Mouse (Mus musculus) heart, postnatal 10 days (tissue): ENCODE measurements around the gene Pebp1. TPM values are rescaled to one million over a fixed set of nuclear protein-coding genes. Genes with fewer than 3 reads are reported as not detected.
"Not testable (repeated sequence)": the region's sequence is repeated elsewhere in the genome, so short reads cannot be mapped to it uniquely, and the experiment has no call there.

ENCODE experiments used
- DNase-seq, 2 experiments: peaks; one replicate each; pipeline ENCODE4 v3.0.0; 2021
- intact Hi-C: fragments of 180-260 bp; cut with DNase I; formaldehyde crosslinking; loops from one replicate; pipeline ENCODE4 v1.15.1; 2025
- total RNA-seq, 2 experiments: library from RNA; stranded (reverse); gene quantifications; 2 replicates each; pipeline ENCODE4 v1.2.3; 2021

Gene Pebp1
- 100 to 1,000 TPM; 430 to 431 TPM for total RNA-seq

GRCm38 (mm10) chr5:117286831-117287822 is at the start of gene Pebp1:
Gene Pebp1 (minus strand): TSS chr5:117287625.
- DNase-seq = peak; percentile 98
- intact Hi-C loops = loop anchor here (5.0 kb wide), 1 partner anchor 170 kb away; the partner anchor contains the start of gene Suds3

- DNase-seq = no peak
- intact Hi-C loops = no loop called here
Observed at GRCm38 (mm10) chr5:117330457-117330856, 43.0 kb upstream of the Pebp1 start.

GRCm38 (mm10) chr5:117326408-117326807 is 39.0 kb upstream of the Pebp1 start:
- intact Hi-C loops = no loop called here
- no peak for DNase-seq

DNA sequence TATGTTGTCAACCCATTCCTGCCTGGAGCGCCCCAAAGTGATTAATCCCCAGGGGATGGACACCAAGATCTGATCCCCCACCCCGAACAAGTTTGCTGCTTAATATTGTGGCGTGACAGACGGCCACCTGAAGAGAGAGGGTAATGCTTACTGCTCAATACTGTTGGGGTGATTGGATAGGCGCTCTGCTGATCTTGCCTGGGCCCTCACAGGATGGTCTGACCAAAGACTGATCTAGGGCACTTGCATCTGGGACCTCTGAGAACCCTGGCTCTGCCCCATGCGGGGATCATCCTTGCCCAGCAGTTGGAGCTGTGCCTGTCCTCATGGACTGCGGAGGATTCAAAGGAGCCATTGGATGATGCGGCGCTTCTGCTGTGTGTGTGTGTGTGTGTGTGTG is 36.3 kb upstream of the Pebp1 start:
- intact Hi-C loops = no loop called here
- DNase-seq = no peak

- intact Hi-C loops = loop anchor here (1.0 kb wide), 1 partner anchor 39 kb away; no protein-coding TSS in a partner anchor
- peak; percentile 78 to 80 for DNase-seq
Observed at GRCm38 (mm10) chr5:117318741-117319629, 31.6 kb upstream of the Pebp1 start, which contains the start of gene Vsig10. Gene Vsig10 (plus strand): TSS chr5:117319083.

- intact Hi-C loops = loop anchor here (2.0 kb wide), 1 partner anchor 178 kb away; no protein-coding TSS in a partner anchor
- DNase-seq = peak in 1 of 2 experiments; percentile 10
Observed at GRCm38 (mm10) chr5:117314587-117315428, 27.4 kb upstream of the Pebp1 start.

GRCm38 (mm10) chr5:117313909-117314308 is 26.5 kb upstream of the Pebp1 start:
- intact Hi-C loops = loop anchor here (2.0 kb wide), 1 partner anchor 179 kb away; no protein-coding TSS in a partner anchor
- no peak for DNase-seq

DNA sequence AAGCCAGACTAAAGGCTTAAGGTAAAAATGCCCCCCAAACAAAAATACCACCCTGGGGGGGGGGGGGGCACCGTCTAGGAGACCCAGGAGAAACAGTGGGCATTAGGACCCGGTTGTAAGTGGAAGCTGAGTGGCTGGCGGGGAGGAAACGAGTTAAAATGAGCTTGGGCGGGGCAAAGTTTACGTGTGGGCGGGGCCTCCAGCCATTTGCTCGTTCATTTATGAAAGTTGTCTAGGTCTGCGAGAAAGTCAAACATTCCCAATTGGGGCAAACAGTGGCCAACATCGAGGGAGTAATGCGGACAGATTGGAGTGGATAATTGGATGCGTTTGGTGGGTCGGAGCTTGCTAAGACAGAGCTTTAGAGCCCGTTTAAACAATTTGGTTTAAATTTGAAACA is 26.0 kb upstream of the Pebp1 start:
- intact Hi-C loops = no loop called here
- peak; percentile 46 to 70 for DNase-seq

DNA sequence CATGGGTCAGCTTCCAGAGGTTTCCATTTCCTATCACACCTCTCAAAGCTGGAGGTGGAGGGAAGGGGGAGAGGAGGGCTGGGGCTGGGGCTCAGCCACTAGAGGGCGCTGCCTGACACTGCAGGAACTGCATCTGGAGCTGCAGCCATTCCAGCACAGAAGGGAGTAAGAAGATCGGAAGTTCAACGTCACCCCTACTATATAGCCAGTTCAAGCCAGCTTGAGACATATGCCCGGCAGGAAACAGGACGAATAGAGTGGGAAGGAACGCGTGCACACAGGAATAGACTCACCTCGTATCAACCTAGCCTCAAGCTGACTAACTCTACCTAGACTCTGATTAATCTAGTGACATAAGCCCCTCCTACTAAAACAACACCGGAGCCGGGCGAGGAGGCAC is 20.3 kb upstream of the Pebp1 start:
- DNase-seq = peak; percentile 70 to 82
- intact Hi-C loops = loop anchor here (5.0 kb wide), 2 partner anchors 100 to 190 kb away; partner anchors contain the start of gene Suds3

GRCm38 (mm10) chr5:117306826-117307225 is 19.4 kb upstream of the Pebp1 start:
- intact Hi-C loops = loop anchor here (5.0 kb wide), 2 partner anchors 100 to 190 kb away; partner anchors contain the start of gene Suds3
- DNase-seq = no peak

DNA sequence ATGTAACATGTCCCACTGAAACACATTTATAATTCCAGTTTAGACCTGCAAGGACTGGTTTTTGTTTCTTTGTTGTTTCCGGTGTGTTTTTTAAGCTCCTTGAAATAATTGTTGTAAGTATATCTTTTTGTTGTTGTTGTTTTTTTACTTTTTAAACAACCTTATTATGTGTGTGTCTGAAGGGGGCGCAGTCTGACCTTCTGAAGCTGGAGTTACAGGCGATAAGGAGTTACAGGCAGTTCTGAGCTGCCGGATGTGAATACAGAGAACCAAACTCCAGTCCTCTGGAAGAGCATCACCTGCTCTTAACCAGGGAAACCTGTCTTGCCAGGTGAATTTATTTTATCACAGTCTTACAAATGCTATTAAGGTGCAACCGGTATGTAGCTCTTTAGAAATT is 18.3 kb upstream of the Pebp1 start:
- no peak for DNase-seq

DNA sequence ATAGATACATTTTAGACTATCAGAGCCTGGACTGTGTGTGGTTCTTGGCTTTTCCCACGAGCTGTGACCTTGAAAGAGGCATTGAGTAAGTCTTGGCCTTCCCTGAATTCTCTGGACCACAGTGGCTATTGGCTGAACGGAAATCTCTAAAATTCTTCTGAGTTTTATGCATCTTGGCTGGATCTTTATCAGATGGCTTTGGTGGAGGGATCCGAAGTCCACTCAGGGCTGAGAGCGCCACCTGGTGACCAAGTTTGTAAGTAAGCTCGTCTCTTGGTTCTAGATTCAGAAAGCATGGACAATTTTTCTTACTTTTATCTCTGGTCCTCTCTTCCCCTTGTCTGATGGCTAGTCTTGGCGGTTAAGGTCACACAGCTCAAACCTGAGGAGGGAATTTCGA is 17.5 kb upstream of the Pebp1 start:
- intact Hi-C loops = loop anchor here (5.0 kb wide), 2 partner anchors 102 to 188 kb away; partner anchors contain the start of gene Suds3
- DNase-seq = peak; percentile 69 to 87

More for the DNA sequence above, 18.3 kb upstream of the Pebp1 start:
- intact Hi-C loops = loop anchor here (5.0 kb wide), 2 partner anchors 102 to 188 kb away; partner anchors contain the start of gene Suds3

- DNase-seq = no peak
- intact Hi-C loops = no loop called here
Observed at GRCm38 (mm10) chr5:117303691-117304579, 16.5 kb upstream of the Pebp1 start.

DNA sequence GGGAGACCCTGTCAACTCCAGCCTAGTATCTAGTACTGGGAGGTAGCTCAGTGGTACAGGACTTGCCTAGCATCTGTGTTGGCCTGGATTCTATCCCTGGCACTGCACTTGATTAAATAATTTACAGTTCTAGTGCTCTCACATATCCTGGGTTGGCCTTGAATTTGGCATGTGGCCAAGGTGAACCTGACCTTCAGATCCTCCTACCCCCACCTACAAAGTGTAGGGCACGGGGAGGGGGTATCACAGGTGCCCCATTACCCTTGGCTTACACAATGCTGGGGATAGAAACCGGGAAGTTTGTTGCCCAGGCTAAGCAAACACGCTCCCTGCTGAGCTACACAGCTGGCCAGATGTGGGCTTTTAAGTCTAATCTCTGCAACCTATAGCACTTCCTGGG is 15.5 kb upstream of the Pebp1 start:
- DNase-seq = no peak
- intact Hi-C loops = no loop called here

- intact Hi-C loops = no loop called here
- no peak for DNase-seq
Observed at GRCm38 (mm10) chr5:117295011-117295410, 7.6 kb upstream of the Pebp1 start.

DNA sequence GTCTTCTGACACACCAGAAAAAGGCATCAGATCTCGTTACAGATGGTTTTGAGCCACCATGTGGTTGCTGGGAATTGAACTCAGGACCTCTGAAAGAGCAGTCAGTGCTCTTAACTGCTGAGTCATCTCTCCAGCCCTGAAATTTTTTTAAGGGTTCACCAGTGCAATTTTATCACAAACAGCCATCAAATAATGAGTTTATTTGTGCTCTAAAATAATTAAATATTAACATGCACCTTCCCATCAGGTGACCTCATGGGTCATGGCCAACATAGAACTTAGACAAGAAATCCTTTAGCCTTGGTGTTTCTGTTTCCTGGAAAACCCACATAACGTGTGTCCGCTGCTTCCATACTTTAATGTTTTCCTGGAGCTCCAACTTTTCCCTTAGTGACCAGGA is 6.4 kb upstream of the Pebp1 start:
- intact Hi-C loops, DNase-seq: not testable (repeated sequence)

GRCm38 (mm10) chr5:117292547-117292946 is 5.1 kb upstream of the Pebp1 start:
- DNase-seq = no peak
- intact Hi-C loops = no loop called here

DNA sequence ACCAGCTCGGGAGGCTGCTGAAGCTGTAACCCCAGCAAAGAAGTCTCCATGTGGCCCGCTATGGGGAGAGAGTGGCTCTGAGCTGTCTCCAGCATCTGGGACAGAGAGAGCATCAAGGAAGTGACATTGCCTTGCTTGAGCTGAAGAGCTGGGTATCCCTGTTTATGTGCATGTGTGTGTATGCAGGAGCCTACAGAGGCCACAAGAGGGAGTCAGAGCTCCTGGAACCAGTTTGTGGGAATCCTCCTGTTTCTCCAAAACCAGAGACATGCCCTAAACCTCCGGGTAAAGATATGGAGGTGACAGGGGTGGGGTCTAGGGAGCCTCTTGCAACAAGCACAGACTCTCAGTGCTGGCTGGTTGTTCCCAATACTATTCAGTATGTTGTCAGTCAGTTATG is 3.9 kb upstream of the Pebp1 start:
- intact Hi-C loops = no loop called here

GRCm38 (mm10) chr5:117290081-117290480 is 2.7 kb upstream of the Pebp1 start:
- intact Hi-C loops = no loop called here

More for the DNA sequence above, 3.9 kb upstream of the Pebp1 start:
- no peak for DNase-seq

More at GRCm38 (mm10) chr5:117290081-117290480, 2.7 kb upstream of the Pebp1 start:
- no peak for DNase-seq
